Mouse (Mus musculus) bone marrow macrophage, adult 2 months (primary cell): ENCODE results near the gene Dus2.

ENCODE experiments used
- CTCF ChIP-seq: IDR thresholded peaks from 2 replicates; pipeline ENCODE4 v1.5.1; 2012; ENCODE audit warnings: low read depth, mild to moderate bottlenecking, low read length, moderate library complexity
- POLR2A ChIP-seq: IDR thresholded peaks from 2 replicates; pipeline ENCODE4 v1.6.1; 2012; ENCODE audit warnings: mild to moderate bottlenecking, low read depth, low read length, borderline replicate concordance

DNA sequence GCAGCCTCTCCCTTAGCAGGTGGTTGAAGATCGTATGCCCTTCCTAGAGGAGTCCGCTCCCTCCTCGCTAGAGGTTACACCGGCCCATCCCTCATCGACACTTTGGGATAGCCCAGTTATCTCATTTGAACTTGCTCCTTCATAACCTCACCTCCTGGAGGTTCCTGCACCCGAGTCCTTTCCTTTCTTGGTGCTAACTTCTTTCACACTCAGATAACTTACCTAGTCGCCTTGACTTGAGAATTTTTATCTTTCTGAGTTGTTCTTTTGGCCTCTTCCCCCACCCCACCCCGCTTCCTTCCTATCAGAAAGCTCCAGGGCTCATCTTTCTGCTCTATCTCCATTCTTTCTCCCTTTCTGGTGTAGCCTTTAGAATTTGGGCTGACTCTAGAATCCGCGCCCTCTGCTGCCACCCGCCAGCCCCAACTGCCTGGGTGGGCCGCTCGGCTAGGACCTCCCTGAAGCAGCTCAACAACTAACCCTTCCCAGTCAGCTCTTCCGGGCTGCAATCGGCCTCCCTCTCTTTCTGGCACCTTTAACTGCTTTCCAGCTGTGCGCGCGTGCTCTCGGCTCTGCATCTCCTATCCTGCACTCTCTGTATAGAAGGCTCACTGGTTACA, 24.3 kb upstream of the Dus2 start:
- no peak for TF ChIP-seq POLR2A
- no peak for TF ChIP-seq CTCF
